Mouse (Mus musculus) liver (tissue): Measurements from ENCODE around the gene Panx2.

Experiments
- DNase-seq: peaks from one replicate; pipeline ENCODE4 v3.0.0-alpha.2; 2020; ENCODE audit warnings: mixed read lengths

Panx2 gene

DNA sequence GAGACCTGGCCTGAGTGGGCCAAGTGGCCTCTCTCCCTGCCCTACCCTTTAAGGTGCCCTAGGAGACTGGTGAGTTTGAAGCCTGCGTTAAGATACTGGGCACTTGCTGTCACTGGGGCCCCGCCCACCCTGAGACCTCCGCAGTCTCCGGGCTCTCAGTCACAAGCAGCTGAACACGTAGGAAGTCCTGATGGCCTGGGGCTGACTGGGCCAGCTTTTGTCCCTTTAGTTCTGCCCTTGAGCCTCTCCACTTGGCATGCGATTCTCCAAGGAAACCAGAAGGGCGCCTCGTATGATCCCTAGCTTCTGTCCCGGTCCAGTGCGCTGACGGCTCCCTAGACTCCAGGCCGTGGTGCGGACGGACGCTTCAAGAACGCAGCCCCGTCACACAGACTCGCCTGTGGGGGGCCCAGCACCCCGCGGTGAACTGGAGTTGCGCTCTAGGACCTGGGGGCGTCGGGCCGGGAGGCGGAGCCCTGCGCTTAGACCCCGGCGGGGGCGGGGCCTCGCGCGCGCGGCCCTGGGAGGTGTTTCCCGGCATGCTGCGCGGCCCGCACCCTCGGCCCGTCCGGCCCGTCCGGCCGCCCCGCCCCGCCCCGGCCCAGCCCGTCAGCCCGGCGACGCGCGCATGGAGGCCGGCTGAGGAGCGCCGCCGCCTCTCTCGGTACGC, 16.1 kb downstream of the Panx2 start:
- DNase-seq: peak; percentile 90

DNA sequence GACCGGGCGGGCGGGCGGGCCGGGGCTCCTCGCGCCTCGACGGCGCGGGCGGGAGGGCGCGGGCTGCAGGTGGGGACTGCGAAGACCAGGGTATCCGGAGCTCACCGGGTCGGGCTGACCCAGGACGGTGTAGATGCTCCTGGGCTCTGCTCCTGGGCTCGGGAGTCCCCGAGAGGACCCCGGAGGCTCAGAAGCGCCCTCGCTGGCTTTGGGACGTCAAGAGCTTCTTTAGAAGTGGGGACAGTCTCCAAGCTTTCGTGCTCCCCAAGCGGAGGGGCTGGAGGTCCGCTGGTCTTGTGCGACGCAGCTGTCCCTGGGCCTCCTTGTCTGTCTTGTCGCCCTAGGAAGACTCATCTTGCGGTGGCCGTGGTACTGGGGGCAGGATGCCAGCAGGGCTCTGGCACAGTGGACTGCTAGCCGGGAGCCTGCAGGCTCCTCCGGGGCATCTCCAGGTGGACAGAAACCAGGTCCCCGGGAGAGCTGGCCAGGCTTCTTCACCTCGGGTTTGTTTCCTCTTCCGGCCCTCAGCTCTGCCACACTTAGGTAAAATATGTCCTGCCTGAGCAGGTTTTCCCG, 16.7 kb downstream of the Panx2 start:
- DNase-seq: peak; percentile 41

DNA sequence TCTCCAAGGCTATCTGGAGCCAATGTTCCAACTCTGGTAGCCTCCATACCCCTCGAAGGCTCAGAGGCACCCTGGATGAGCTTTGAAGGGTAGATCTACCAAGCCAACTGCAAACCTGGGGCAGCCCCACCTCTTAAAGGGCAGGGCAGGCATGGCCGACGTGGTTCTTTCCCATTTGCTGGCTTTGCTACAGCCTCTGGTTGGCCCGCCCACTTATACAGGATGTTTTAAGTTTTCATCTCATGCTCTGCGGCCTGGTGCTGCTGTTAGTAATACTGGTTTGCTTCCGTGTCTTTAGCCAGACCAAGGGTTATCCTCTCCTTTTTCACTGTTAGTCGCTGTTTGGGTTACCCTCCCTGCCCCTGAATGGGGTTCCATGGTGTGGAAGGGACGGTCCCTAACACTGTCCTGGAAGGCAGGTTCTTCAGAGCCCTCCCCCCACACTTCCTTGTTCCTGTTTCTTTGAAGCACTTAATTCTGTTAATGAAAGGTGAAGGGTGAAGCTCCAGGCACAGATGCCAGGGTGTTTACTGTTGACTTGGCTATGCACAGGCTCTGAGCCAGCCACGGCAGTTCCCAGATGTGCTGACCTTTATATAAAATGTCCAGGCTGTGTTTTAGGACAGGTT, 18.8 kb downstream of the Panx2 start:
- DNase-seq: peak; percentile 71

DNA sequence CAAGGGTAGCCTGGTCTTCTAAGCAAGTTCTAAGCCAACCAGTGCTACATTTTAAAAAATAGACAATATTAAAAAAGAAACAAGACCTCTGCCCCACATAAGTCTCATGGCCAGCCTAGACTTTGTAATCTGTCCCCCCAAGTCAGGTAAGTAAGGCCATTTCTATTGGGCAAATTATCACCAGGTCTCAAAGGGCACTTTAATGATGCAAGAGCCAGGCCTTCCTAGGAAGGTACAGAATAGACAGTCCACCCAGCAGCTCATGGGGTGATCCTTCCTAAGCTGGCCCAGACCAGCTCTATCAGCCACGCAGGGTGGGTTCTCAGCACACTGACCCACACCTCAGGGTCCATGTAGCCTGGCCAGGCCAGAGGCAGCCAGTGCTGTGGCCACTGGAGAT, 24.4 kb downstream of the Panx2 start:
- no peak for DNase-seq

DNA sequence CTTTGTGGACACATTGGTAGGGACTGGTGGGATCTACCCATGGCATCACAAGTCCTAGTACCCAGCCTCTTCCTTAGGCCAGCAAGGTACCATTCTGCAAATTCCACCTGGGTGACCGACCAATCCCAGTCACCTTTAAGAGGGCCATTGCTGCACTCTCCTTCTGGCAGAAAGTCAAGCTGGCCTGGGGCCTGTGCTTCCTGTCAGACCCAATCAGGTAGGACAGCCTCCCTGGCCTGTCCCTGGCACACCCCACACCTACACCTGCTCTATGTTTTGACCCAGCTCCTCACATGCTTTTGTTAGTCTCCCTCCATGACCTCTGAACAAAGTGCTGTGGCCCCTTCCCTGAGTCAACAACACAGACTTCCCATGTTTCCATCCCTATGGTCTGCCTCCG, 25.3 kb downstream of the Panx2 start:
- DNase-seq: no peak

DNA sequence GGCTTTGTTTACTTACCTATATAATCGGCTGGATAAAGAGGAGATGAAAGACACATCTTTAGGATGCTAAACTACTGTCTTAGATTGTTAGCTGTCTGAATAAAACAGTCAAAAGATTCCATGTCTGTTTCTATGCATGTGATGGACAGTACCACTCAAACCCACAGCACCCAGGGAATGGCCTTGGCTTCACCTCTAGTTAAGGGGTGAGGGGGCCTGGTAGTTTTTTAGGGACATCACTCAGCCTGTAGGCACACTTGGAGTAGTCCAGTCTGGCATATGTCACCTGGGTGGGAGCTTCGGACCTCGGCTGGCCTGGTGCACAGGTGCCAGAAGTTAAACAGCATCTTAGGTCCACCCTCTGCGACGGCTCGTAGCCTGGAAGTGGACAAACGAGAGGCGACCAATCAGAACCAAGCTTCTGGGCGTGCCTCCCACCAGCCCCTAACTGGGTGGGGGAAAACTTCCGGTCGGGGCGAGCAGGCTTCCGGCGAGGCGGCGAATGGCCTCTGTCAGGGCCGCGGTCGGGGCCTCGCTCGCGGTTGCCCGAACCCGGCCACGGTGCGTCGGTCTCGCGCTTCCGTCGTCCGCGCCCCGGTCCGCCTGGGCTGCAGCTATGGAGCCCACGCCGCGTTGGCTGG, 29.2 kb downstream of the Panx2 start, which contains the start of gene Selenoo:
TSS of gene Selenoo (plus strand) at position 478 of the 641 bp plus-strand sequence.
- peak; percentile 92 for DNase-seq

DNA sequence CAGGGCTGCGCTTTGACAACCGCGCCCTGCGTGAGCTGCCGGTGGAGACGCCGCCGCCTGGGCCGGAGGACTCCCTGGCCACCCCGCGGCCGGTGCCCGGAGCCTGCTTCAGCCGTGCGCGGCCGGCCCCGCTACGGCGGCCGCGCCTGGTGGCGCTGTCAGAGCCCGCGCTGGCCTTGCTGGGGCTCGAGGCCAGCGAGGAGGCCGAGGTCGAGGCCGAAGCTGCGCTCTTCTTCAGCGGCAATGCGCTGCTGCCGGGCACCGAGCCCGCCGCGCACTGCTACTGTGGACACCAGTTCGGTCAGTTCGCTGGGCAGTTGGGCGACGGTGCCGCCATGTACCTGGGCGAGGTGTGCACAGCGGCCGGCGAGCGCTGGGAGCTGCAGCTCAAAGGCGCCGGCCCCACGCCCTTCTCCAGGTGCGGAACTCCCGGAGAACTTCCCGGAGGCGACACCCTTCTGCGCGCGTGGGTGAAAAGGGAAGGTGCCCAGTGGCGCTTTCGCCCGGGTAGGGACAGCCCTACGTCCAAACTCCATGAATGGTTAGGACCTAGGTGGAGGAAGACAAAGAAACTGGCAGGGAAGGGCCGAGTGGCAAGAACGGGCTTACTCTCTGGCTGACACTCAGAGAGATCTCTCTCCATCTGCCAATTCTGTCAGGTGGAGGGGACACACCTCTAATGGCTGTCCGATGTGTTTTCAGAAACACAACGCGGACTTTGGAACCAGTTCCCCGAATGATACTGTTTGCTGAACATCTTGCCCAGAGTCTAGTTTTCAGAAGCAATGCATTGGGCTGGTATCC, 29.9 kb downstream of the Panx2 start:
- peak; percentile 35 for DNase-seq

DNA sequence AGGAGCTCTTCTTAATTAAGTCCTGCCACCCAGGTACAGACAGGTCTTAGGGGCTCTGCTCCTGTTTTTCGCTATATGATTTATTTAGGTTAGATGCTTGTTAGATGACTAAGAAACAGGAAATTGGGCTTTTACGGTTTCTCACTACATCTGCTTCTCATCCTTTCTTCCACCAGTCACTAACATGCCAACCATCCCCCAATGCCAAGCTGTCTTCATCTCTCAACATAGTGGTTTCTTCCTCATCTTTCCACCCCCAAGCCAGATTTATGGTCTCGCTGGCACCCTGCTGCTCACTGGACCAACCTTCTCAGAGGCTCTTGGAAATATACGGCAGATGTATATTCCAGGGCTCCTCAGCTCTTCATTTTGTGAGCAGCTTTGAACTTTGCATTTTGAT, 31.1 kb downstream of the Panx2 start:
- no peak for DNase-seq

DNA sequence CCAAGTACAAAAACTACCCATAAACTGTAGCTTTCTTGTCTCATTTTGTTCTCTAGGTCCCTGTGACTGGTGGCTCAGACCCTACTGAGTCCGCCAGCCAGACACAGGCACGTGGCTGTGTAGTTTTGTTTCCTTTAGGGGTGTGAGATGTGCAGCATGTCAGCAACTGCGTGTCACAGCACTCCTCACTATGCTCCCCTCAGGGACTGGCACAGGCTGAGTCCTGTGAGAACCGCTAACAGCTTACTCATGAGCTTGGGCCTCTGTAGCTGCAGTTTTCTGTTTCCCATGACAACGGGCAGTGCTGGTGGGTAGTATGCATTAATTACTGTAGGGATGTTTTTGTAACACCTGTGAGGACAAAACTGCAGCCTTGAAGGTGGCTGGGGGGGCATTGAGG, 32.6 kb downstream of the Panx2 start:
- DNase-seq: no peak

DNA sequence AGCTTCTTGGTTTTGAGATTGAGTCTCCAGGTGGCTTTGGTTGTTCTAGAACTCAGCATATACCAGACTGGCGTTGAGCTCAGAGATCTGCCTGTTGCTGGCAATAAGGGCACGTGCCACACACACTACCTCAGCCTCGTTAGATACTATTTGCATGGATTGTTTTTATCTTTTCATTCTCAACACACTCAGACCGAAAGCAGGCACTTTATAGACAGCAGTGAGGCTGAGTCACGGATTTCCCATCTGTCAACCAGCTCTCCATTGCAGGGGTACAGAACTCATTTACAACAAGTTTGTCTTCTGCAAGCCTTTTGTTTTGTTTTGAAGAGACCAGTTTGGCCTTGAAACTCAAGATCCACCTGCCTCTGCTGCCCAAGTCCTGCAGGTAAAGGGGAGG, 37.9 kb downstream of the Panx2 start:
- DNase-seq: no peak

DNA sequence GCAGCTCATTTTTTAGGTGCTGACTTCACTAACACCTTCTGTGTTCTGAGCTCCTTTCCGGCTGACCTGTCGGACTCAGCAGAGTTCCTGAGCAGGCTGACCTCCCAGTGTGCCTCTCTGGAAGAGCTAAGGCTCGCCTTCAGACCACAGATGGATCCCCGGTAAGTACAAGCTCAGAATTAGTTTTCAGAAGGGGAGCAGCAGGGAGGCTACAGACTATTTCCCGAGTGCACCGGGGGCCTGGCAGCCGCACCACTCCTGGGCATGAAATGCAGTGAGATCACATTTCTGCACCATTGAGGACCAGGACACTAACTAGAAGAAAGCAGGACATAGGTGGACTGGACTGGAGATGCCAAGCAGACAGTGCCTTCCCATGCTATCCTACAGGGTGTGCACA, 39.1 kb downstream of the Panx2 start:
- DNase-seq: no peak

DNA sequence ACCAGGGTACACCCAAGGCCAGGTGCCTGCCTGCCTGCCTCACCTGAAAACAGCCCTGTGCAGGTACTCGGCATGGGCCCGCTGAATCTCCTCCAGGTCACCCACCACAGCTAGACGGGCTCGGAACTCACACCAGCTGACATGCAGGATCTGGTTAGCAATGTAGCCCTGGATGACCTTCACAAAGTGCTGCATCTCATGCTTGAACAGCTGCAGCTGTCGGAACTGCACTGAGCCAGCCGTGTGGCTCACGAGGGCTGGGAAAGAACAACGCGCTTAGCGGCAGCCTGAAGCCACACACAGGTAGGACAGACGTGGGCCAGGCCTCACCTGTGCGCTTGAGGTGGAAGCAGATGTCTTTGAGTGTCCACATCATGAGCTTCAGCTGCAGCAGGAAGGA, 41.3 kb downstream of the Panx2 start:
- DNase-seq: no peak

DNA sequence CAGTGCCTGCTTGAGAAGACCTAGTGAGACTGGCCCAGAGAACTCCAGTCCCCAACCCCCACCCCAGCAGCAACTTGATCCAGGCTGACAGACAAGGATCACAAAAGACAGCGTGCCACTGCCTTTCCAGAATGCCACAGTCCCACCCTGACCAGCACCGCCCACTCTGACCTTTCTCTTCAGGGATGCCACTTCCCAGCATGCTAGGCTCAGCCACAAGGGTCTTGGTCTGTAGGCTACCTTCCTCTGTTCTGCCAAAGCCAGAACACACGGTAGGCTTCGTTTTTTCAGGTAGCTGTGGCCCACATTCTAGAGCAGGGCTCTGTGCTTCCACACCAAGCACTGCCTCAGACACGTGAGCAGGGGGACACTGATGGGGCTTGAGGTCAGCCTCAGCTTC, 43.1 kb downstream of the Panx2 start:
- no peak for DNase-seq

DNA sequence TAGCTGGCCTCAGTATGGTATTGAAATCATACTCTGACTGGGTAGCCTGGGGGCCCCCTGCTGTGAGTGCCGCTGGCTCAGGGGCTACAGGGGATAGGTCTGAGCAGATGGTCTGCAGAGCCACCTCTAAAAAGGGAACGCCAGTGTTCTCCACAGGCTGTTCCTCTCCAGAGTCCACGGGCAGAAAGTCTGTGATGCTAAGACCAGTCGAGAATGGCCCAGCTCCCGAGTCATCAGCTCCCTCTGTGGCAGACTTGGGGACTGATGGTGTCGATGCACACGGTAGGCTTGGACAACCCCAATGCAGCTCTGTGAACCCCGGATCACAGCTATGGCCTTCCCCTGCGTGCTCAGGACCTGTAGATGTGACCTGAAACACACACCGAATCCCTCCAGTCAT, 44.4 kb downstream of the Panx2 start:
- DNase-seq: no peak

DNA sequence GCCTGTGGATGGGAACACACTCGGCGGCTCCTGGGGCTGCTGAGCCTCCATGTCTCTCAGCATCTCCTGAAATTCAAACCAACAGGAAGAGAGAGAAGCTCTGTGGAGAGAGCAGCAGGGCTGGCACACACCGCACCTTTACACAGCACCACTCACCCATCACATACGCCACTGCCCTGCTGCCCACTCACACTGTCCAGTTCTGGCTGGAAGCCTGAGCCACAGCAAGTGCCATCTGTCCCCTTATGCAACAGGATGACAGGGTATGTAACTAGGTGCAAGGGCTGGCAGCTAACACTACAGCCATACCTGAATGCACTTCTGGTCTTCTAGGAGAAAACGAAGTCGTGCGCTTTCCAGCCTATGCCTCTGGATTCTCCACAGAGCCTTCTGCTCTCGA, 44.9 kb downstream of the Panx2 start:
- DNase-seq: no peak

DNA sequence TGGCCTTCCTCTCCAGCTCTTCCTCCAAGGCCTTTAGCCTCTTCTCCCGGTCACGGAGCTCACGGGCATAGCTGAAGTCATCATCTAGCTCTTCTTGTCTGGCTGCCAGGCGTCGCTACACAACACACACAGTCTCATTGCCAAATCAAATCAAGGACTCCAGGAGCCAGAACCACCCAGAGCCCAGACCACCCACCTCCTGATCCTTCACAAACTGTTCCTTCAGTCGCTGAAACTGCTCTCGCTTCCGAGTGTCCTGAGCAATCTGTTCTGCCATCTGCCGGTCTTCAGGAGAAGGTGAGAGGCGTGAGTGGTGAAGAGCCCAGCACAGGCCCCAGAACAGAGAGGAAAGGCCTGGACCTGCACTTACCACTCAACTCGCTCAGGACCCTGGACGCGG, 46.5 kb downstream of the Panx2 start:
- DNase-seq: no peak

DNA sequence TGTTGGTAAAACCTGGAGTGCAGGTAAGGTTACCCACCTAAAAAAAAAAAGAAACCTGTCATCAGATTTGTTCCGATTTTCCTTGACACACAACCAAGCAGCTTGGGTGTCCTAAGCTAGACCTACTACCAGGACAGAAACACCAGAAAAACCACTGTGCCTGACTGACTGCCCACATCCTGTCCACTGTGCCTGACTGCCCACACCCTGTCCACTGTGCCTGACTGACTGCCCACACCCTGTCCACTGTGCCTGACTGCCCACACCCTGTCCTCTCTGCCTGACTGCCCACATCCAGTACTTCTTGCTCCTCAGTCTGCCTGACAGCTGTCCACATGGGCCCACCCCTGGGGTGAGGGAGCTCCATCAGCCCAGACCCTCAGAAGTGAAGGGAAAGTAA, 47.4 kb downstream of the Panx2 start:
- no peak for DNase-seq

DNA sequence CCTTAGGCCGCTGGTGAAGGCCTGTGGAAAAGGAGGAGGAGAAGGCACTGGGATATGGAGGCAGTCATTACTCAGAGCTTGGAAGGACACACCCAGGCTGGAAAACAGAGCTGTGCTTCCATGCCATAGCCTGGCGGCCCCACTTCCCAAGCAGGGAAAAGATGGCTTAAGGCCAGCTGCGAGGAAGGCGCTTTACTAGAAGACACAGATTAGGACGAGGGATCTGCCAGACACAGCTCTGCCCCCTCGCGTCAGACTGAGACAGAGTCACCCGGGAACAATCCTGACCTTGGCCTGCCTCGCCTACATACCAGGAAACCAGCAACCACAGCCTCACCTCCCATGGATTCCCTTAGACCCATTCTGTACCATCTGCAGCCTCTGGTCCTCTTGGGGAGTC, 50.6 kb downstream of the Panx2 start:
- no peak for DNase-seq

DNA sequence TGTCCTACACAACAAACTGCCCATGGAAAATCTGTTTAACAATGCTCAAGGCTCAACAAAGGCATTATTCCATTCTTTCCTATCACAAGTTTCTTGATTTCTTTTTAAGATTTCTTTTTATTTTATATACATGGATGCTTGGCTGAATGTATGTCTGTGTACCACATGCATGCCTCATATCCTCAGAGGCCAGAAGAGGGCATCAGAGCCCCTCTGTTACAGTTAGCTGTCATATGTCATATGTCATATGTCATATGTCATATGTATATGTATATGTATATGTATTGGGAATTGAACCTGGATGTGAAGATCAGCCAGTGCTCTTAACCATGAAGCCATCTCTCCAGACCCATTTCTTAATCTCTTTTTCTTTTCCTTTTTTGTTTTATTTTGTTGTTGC, 58.5 kb downstream of the Panx2 start:
- DNase-seq: no peak

DNA sequence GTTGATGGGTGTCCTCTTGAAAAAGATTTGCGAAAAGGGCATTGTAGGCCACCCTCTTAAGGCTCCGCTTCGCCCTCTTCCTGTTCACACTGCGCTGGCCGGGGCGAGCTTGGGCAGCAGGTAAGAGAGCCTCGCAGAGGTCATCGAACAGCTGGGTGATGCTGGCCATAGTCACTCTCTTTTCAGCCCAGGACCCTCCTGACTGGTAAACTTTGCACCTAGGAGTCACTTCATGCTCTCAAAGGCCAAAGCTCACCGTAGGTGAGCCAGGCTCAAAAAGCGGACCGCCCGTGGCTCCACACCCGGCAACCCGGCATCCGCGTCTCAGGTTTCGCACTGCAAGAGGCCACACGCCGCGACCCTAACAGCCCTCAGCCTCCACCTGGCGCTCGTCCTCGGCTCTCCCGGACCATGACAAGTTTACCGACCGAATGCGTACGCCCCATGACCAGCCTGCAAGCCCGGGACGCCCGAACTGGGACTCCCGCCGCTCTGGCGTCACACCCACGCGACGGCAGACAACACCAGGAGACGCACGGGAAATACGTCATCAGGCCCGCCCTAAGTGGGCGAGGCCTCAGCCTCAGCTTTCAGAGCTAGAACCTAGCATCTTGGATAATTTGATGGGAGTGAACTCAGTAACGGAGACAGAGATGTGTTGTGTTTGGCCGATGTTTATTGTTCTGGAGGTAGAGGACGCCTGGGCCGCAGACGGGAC, 63.3 kb downstream of the Panx2 start, which contains the start of gene Tubgcp6:
TSS of gene Tubgcp6 (minus strand) at position 464 of the 718 bp plus-strand sequence.
- DNase-seq: peak; percentile 93
